Mouse (Mus musculus): ENCODE measurements around the gene Dclre1c.

DNA sequence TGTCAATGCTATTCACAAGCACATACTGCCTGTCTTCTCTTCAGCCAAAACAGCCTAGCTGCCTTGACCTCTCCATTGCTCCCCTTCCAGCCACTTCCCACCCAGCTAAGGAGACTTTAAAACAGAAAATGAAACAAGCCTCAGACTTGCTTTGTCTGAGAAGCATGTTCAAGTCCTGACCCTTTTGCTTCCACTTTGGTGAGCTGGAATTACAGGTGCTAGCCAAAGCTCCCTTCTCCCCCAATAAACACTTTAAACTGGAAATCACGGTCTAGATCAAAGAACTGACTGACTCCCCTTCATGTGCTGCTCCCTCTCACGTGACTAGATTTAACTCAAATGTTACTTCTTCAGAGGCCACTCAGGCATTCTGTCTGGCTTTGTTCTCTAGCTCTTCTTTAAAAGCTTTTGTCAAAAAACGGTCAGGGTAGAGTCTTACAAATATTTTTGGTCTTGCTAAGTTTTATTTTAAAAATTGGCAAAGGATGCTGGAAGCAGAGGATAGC, 51.9 kb downstream of the Dclre1c start:
- TF ChIP-seq CTCF (IDR thresholded peaks at IDR 0.05; ENCODE audit: borderline replicate concordance, insufficient read depth, low read depth, low read length) (no peak), POLR2A (IDR thresholded peaks at IDR 0.05; ENCODE audit: borderline replicate concordance, insufficient read depth, low read length) (no peak)

Measured in cerebellum, adult 2 months (tissue).